Mouse (Mus musculus) lung, postnatal 0 days (tissue): ENCODE results near the gene Gstp3.

Experiments
- CTCF ChIP-seq: IDR thresholded peaks from 2 replicates; pipeline ENCODE4 v1.5.1; 2016; ENCODE audit warnings: antibody characterized with exemption, mild to moderate bottlenecking
- EP300 ChIP-seq: IDR thresholded peaks from 2 replicates; pipeline ENCODE4 v1.6.1; 2016; ENCODE audit warnings: antibody characterized with exemption, mild to moderate bottlenecking, control low read depth

DNA sequence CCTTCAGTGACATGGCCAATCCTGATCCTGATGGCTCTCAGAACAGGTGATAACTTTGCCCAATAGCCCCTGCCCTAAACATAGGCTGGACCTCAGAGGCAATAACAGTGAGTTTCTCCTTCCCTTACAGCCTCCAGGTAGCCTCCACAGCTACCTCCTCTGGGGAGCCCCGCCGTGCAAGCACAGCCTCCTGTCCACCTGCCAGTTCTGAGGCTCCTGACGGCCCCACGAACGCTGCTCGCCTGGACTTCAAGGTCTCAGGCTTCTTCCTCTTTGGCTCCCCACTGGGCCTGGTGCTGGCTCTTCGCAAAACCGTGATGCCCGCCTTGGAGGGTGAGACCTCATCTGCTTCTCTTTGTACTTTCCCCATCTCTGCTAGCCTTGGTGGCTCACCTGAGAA is 49.2 kb upstream of the Gstp3 start:
- TF ChIP-seq CTCF: no peak
- TF ChIP-seq EP300: no peak
